Mouse (Mus musculus) limb, embryonic 11.5 days (tissue): Measurements from ENCODE around the gene Rcbtb1. TPM values are rescaled to one million over a fixed set of nuclear protein-coding genes. Genes with fewer than 3 reads are reported as not detected.

Experiments used
- ATAC-seq: fragments of 200-750 bp; cut with Nextera tagmentation; 2 replicates; pipeline ENCODE4 v1.8.0; 2017; ENCODE audit warnings: low read depth; ENCODE audit not compliant: insufficient number of reproducible peaks, low FRiP score, low TSS enrichment
- DNase-seq: peaks from one replicate; pipeline ENCODE4 v3.0.0-alpha.2; 2015; ENCODE audit warnings: low spot score
- H3K27ac ChIP-seq: fragments of 300-500 bp; sonication (generic); replicated peaks from 2 replicates; pipeline ENCODE4 v1.5.1; 2014; ENCODE audit warnings: low read depth, mild to moderate bottlenecking, low read length
- H3K27me3 ChIP-seq: fragments of 300-500 bp; sonication (generic); 2 replicates; pipeline ENCODE4 v1.6.1; 2014; ENCODE audit warnings: mild to moderate bottlenecking, low read length, mixed read lengths; ENCODE audit not compliant: control insufficient read depth, insufficient read depth
- H3K36me3 ChIP-seq: fragments of 300-500 bp; sonication (generic); 2 replicates; pipeline ENCODE4 v1.6.1; 2014; ENCODE audit warnings: mild to moderate bottlenecking, low read length, moderate library complexity, mixed read lengths; ENCODE audit not compliant: control insufficient read depth, insufficient read depth
- H3K4me1 ChIP-seq: fragments of 300-500 bp; sonication (generic); 2 replicates; pipeline ENCODE4 v1.6.1; 2014; ENCODE audit warnings: low read length, mixed read lengths; ENCODE audit not compliant: control insufficient read depth, insufficient read depth
- H3K4me2 ChIP-seq: fragments of 300-500 bp; sonication (generic); 2 replicates; pipeline ENCODE4 v1.6.1; 2014; ENCODE audit warnings: low read depth, mild to moderate bottlenecking, moderate library complexity; ENCODE audit not compliant: severe bottlenecking
- H3K4me3 ChIP-seq: fragments of 300-500 bp; sonication (generic); 2 replicates; pipeline ENCODE4 v1.5.1; 2014; ENCODE audit warnings: low read depth, low read length
- H3K9ac ChIP-seq: fragments of 300-500 bp; sonication (generic); 2 replicates; pipeline ENCODE4 v1.6.1; 2014; ENCODE audit warnings: mild to moderate bottlenecking, low read length
- H3K9me3 ChIP-seq: fragments of 300-500 bp; sonication (generic); 2 replicates; pipeline ENCODE4 v1.6.1; 2016; ENCODE audit warnings: low read length; ENCODE audit not compliant: control insufficient read depth
- WGBS: fragments of 180-500 bp; shearing (Covaris S2); extraction: QIAGEN DNeasy Blood & Tissue Kit; methylation state at CpG from one replicate; pipeline ENCODE4 v1.1.7; 2014; 5-methylcytosine and 5-hydroxymethylcytosine counted together
- polyA plus RNA-seq: library from polyadenylated mRNA; unstranded; fragments of >200 nt; fragmentation: Nextera tagmentation; extraction: Ambion mirVana; gene quantifications from 2 replicates; pipeline ENCODE4 v1.2.1, GENCODE M21; 2014

The Rcbtb1 gene
- polyA plus RNA-seq: 117 and 127 TPM in 2 replicates

DNA sequence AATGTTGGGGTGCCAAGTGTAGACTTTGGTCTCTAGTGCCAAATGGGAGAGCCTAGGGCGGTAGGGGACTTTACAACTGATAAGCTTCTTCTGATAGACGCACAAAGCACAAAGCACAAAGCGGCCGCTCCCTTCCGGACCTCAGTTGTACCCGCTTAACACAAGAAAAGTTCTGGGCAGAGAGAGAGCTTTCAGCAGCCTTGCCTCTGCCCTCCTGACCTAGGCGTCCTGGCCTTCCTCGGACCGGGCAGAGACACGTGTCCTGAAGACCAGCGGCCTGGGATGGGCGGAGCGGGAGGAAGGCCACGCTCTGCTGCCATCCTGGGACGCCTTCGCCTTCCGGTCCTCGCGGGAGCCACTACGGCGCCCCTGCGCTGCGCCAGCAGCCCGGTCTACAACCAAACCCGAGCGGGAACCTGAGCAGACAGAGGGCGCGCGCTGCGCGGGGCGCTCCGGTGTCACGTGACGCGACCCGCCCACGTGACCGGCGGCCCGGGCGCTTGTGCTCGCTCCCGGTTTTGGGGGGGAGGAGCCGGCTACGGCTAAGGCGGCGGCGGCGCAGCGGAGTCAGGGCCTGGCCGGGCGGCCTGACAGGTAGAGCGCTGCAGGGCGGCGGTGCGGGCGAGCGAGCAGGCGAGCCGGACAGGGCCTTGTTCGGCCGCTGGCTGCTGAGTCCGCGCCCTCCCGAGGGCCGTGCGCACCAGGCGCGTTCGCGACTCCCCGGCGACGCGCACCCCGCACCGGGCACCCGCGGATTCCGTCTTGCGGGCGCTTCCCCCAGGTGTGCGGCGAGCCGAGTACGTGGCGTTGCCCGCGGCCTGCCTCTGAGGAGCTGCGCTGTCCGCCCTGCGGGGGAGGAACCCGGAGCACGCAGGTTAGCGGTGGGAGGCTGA, at the start of gene Rcbtb1:
Gene Rcbtb1 (plus strand): TSS at position 499 of the 893 bp plus-strand sequence.
- Histone ChIP-seq H3K27me3 (no peaks in the 10 kb centered on the region), H3K9me3 (no peaks in the 10 kb centered on the region), H3K4me3 (peak within 1 kb of the TSS; percentile 87), H3K27ac (peak within 1 kb of the TSS; percentile 97), H3K4me2 (peak within 1 kb of the TSS; percentile 72), H3K36me3 (no peaks in the 10 kb centered on the region), H3K4me1 (peaks cover 13% of the 10 kb centered on the region; the same call in 1 of the 2 replicates), H3K9ac (peak within 1 kb of the TSS; percentile 98)
- under 1% methylated on average over 89 of the region's 96 CpGs for WGBS
- DNase-seq: peak; percentile 96
- ATAC-seq: peak; percentile 96

DNA sequence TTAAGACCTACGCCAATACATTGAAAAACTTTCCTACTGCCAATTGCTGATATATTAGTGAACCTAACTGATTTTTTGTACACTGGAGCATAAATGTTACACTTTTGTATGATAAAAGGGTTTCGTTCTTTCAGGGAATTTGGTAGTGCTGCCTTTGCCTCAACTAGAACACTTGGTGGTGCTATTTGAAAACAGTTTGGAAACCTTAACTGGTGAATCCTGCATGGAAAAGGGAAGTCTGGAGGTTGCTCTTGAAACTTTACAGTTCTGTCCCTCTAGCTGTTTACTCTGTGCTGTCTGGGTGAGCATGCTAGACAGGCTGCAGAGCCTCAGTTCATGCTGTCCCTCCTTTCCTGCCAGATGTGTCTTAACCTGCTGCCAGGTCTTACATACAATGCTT, 45.4 kb upstream of the Rcbtb1 start:
- no peaks in the 10 kb centered on the region for H3K9me3 ChIP-seq
- no peak overlapping the region for H3K4me3 ChIP-seq
- ATAC-seq (no peak), DNase-seq (no peak)
- H3K36me3 ChIP-seq: no peaks in the 10 kb centered on the region
- no peak overlapping the region for H3K4me2 ChIP-seq
- H3K27ac ChIP-seq: no peak overlapping the region
- H3K9ac ChIP-seq: no peak overlapping the region
- no peaks in the 10 kb centered on the region for H3K4me1 ChIP-seq
- no peaks in the 10 kb centered on the region for H3K27me3 ChIP-seq
- WGBS: 74% methylated on average over 2 of the region's 2 CpGs

DNA sequence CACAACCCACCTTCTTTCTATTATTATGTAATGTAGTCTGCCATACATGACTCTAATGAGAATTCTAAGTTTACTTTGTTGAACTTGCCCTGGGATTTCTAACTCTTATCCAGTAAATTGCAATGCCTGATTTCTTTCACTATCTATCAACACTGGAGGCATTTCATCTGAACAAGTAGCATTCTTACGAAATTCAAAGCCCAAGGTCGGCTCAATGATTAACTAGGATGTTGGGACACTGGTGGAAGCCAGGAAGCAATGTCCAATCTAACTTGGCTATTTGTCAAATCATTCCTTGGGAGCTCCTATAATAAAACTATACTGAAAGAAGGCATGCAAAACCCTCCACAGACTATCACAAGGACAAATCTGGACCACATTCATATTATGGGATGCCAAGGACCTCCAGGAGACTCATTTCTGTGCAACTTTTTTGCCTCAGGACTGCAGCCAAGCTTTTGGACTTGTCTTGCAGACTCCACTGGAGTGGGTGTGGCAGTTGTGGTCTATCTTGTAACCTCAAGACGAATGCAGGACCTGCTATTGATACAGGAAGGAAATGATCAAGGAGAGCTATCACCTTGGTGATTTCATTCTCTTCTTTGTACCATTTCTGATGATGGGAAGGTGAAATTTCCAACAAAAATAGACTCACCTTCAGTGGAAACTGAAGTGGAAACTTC, 43.9 kb upstream of the Rcbtb1 start:
- no peaks in the 10 kb centered on the region for H3K4me1 ChIP-seq
- no peak overlapping the region for H3K4me2 ChIP-seq
- no peak overlapping the region for H3K9ac ChIP-seq
- H3K27ac ChIP-seq: no peak overlapping the region
- WGBS: 82% methylated on average over 3 of the region's 3 CpGs
- no peak for ATAC-seq
- H3K27me3 ChIP-seq: no peaks in the 10 kb centered on the region
- no peaks in the 10 kb centered on the region for H3K9me3 ChIP-seq
- no peaks in the 10 kb centered on the region for H3K36me3 ChIP-seq
- DNase-seq: no peak
- H3K4me3 ChIP-seq: no peak overlapping the region

DNA sequence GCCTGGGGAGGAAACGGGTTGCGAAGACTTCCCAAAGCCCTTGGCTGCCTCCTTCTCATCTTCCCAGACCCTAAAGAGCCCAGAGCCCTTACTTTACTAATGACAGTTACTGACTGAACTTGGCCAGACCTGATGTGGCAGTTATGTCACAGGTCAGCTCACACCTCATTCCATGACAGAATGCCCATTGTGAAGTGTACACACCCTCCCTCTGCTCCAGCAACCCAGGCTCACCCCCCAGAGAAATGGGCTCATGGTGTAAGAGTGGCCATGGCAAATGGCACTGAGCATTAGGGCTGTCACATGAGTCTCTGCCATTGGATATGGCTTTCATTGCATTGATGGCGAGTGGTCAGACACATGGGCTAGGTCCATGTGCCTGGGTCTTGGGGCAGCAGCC, 22.4 kb upstream of the Rcbtb1 start, which contains the start of gene Gm5142:
Gene Gm5142 (minus strand): TSS at position 101 of the 400 bp plus-strand sequence.
- Histone ChIP-seq H3K36me3 (no peaks in the 10 kb centered on the region), H3K4me1 (no peaks in the 10 kb centered on the region), H3K27me3 (no peaks in the 10 kb centered on the region), H3K27ac (no peak within 1 kb of the TSS), H3K4me2 (no peak within 1 kb of the TSS), H3K4me3 (no peak within 1 kb of the TSS), H3K9ac (no peak within 1 kb of the TSS), H3K9me3 (no peaks in the 10 kb centered on the region)
- ATAC-seq: no peak
- WGBS: 92% methylated on average over 3 of the region's 3 CpGs
- no peak for DNase-seq

DNA sequence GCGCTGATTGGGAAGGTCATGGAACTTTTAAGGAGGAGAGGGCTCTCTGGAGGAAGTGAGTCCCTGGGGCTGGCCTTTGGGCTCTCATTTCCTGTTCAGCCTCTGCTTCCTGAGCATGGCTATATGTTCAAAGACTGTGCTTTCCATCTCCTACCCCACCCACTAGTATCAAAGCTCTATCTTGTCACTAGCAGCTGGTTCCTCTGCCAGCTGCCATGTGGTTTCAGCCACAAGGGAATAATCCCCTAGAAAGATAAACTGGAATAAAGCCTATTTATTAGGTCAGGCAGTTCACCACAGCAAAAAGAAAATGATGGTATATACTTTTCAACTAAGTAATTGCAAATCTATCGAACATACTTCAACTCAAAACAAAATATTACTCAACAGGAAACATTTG, 18.3 kb upstream of the Rcbtb1 start:
- DNase-seq (no peak), ATAC-seq (no peak)
- H3K27me3 ChIP-seq: no peaks in the 10 kb centered on the region
- 76% methylated on average over 2 of the region's 2 CpGs for WGBS
- H3K4me1 ChIP-seq: no peaks in the 10 kb centered on the region
- H3K4me3 ChIP-seq: no peak overlapping the region
- H3K36me3 ChIP-seq: no peaks in the 10 kb centered on the region
- no peak overlapping the region for H3K9ac ChIP-seq
- H3K9me3 ChIP-seq: no peaks in the 10 kb centered on the region
- H3K4me2 ChIP-seq: no peak overlapping the region
- no peak overlapping the region for H3K27ac ChIP-seq

DNA sequence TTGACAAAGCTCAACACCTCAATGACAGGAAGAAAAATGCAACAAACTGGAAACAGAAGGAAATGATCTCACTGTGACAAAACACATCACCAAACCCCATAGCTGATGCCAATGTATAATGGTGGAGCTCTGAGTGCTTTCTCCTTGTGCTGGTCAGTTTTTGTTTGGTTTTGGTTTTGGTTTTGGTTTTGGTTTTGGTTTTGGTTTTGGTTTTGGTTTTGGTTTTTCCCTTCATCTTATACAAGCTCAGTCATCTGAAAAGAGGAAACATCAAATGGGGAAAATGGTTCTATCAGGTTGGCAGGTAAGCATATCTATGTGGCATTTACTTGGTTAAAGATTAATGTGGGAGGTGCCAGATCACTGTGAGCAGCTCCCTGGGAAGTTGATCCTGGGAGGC, 15.5 kb upstream of the Rcbtb1 start:
- ATAC-seq (no peak), DNase-seq (no peak)
- Histone ChIP-seq H3K4me2 (no peak overlapping the region), H3K27me3 (no peaks in the 10 kb centered on the region), H3K36me3 (no peaks in the 10 kb centered on the region), H3K27ac (no peak overlapping the region), H3K9me3 (no peaks in the 10 kb centered on the region), H3K9ac (no peak overlapping the region), H3K4me3 (no peak overlapping the region), H3K4me1 (no peaks in the 10 kb centered on the region)

DNA sequence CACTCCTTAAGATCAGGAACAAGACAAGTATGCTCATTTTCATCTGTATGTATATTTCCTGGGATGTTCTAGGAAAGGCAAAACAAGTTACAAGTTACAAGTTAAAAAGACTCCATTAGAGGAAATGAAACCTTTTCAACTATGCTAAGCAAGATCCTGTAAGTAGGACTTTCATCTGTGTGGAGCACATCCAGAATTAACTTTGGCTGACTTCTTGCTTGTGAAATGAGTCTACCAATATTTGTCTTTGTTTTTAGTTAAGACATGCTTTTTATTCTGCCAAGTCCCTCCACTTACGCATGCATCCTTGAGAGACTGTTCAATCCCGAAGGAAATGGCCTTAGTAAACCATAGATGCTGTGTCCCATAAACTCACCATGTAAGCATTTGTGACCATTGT, 14.9 kb upstream of the Rcbtb1 start:
- 87% methylated on average over 2 of the region's 2 CpGs for WGBS
- no peak overlapping the region for H3K27ac ChIP-seq
- no peaks in the 10 kb centered on the region for H3K27me3 ChIP-seq
- H3K4me1 ChIP-seq: no peaks in the 10 kb centered on the region
- H3K36me3 ChIP-seq: no peaks in the 10 kb centered on the region
- H3K9ac ChIP-seq: no peak overlapping the region
- ATAC-seq (no peak), DNase-seq (no peak)
- H3K4me3 ChIP-seq: no peak overlapping the region
- H3K9me3 ChIP-seq: no peaks in the 10 kb centered on the region
- no peak overlapping the region for H3K4me2 ChIP-seq

DNA sequence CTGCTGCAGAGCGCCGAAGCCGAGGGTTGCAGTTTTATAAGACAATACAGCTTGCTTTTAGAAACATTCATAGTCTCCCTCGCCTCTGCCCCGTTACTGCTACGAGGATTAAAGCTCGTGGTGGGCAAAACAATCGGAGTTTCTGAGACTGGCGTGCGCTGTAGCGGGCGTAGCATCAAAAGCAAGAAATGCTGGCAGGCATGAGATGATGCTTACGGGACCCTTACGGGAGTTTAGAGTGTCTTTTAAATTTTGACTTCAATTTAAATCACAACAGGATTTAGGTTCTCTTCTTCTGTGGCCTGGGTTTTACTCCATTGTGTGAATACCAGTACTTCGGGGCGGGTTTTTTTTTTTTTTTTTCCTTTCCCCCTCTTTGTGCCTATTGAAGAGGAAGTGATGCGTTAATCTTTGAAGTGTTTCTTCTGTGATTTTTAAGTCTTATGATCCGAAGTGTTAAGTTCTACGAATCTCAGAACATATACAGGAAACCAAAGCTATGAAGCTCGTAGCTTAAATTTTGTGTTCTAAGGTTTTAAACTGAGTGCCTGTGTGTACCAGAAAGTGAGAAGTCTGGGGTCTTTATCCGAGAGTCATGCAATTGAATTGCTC, 701 bp downstream of the Rcbtb1 start:
- H3K9ac ChIP-seq: peak overlapping the region; percentile 98
- no peaks in the 10 kb centered on the region for H3K36me3 ChIP-seq
- H3K27ac ChIP-seq: peak overlapping the region; percentile 97
- DNase-seq: peak; percentile 21
- H3K4me1 ChIP-seq: peaks cover 16% of the 10 kb centered on the region; the same call in 1 of the 2 replicates
- H3K4me3 ChIP-seq: peak overlapping the region; percentile 87
- H3K9me3 ChIP-seq: no peaks in the 10 kb centered on the region
- peak overlapping the region; percentile 72 for H3K4me2 ChIP-seq
- under 1% methylated on average over 21 of the region's 21 CpGs for WGBS
- no peaks in the 10 kb centered on the region for H3K27me3 ChIP-seq
- no peak for ATAC-seq
